Mouse (Mus musculus): Measurements from ENCODE around the gene Nckap5.

DNA sequence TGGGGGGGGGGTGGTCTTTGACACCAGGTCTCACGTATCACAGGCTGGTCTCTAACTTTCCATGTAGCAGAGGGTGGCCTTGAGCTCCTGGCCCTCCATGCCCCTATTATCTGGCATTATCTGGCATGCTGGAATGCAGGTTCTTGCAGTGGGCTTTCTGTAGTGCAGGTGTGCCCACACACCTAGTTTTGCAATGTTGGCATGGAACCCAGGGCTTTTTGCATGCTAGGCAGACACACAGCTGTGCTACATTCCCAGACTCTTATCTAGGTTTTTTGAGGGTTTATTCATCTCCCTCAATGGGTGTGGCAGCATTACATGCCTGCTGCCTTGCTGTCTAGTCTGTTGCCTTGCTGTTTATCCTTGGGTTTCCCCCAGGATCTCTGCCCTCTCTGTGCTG lies 151.3 kb downstream of the Nckap5 start:
- TF ChIP-seq CTCF (IDR thresholded peaks at IDR 0.05; ENCODE audit: insufficient read depth, low read depth, low read length) = no peak
- TF ChIP-seq POLR2A (IDR thresholded peaks at IDR 0.05; ENCODE audit: insufficient read depth, low read depth, low read length) = no peak
